15 mouse cellular contexts compared by ENCODE assay signal in genomic region chr6:146436916-146437496, GRCm38 (mm10).
DNase-seq lines count a peak whose midpoint lies in the region; ATAC-seq lines count a peak whose summit lies in the region.
"Had no signal": no experiment of that assay in that cellular context is flagged by ENCODE, and none has a peak within 500 bp of the region (broad histone marks: within the 10 kb centered on the region; RNA-seq: fewer than 3 reads in every experiment).

No protein-coding gene starts in this region.

- 60% methylated on average over 12 of the region's 12 CpGs for WGBS in heart, embryonic 11.5 days (ENCODE audit: insufficient replicate concordance)
- 54% methylated on average over 12 of the region's 12 CpGs for whole genome bisulfite sequencing in heart, embryonic 10.5 days

- no peaks in the 10 kb centered on the region for H3K36me3 ChIP-seq in heart, embryonic 11.5 days (ENCODE audit: control insufficient read depth, insufficient read depth, low read length)
- H3K36me3 ChIP-seq in heart, embryonic 10.5 days = no peaks in the 10 kb centered on the region
- H3K36me3 ChIP-seq: heart, embryonic 15.5 days; lung, embryonic 15.5 days had no signal

- no peaks in the 10 kb centered on the region for H3K27me3 ChIP-seq in heart, embryonic 11.5 days (ENCODE audit: control insufficient read depth, insufficient read depth, low read length)
- no peaks in the 10 kb centered on the region for H3K27me3 ChIP-seq in heart, embryonic 10.5 days (ENCODE audit: insufficient read depth, poor library complexity, severe bottlenecking)
- H3K27me3 ChIP-seq: forebrain, embryonic 13.5 days; heart, embryonic 15.5 days; lung, embryonic 15.5 days had no signal

- no peak overlapping the region for H3K4me3 ChIP-seq in heart, embryonic 11.5 days (ENCODE audit: low read depth, low read length)
- no peak overlapping the region for H3K4me3 ChIP-seq in heart, embryonic 10.5 days
- H3K4me3 ChIP-seq: forebrain, embryonic 13.5 days; heart, embryonic 15.5 days; lung, embryonic 15.5 days had no signal

- H3K4me2 ChIP-seq in heart, embryonic 11.5 days = no peak overlapping the region
- H3K4me2 ChIP-seq: forebrain, embryonic 13.5 days; heart, embryonic 15.5 days; lung, embryonic 15.5 days had no signal

- no peak overlapping the region for H3K9ac ChIP-seq in heart, embryonic 11.5 days (ENCODE audit: low read depth, low read length)
- H3K9ac ChIP-seq: forebrain, embryonic 13.5 days; heart, embryonic 15.5 days; lung, embryonic 15.5 days had no signal

- H3K27ac ChIP-seq in heart, embryonic 11.5 days (ENCODE audit: low read depth, low read length) = no peak overlapping the region
- no peak overlapping the region for H3K27ac ChIP-seq in heart, embryonic 10.5 days
- H3K27ac ChIP-seq: forebrain, embryonic 13.5 days; heart, embryonic 15.5 days; lung, embryonic 15.5 days had no signal

- H3K9me3 ChIP-seq in heart, embryonic 11.5 days (replicated peaks; ENCODE audit: control insufficient read depth, low read length) = no peaks in the 10 kb centered on the region
- no peaks in the 10 kb centered on the region for H3K9me3 ChIP-seq in heart, embryonic 10.5 days
- H3K9me3 ChIP-seq: forebrain, embryonic 13.5 days; heart, embryonic 15.5 days; lung, embryonic 15.5 days had no signal

- intact Hi-C loops in left cerebral cortex, postnatal 14 days (cut with DNase I) = no loop called here

- DNase-seq in heart, postnatal 4 days = peak; percentile 31
- peak; percentile 50 for DNase-seq in testis, postnatal 10 days (ENCODE audit: low spot score)
- DNase-seq in testis, postnatal 14 days (ENCODE audit: low spot score) = no peak
- no peak for DNase-seq in left cerebral cortex, postnatal 14 days (ENCODE audit: low spot score in 2 of 2)
- DNase-seq in heart, embryonic 10.5 days (ENCODE audit: low spot score) = no peak
- DNase-seq in urinary bladder, adult 18-20 months (ENCODE audit: low spot score in 2 of 2) = no peak
- DNase-seq: adrenal gland, adult 2 months; B cell, adult 2 months; gastrocnemius, postnatal 10 days had no signal

- H3K4me1 ChIP-seq in heart, embryonic 11.5 days (ENCODE audit: control insufficient read depth, insufficient read depth, low read length) = no peaks in the 10 kb centered on the region
- H3K4me1 ChIP-seq in heart, embryonic 10.5 days = peaks cover 14% of the 10 kb centered on the region
- H3K4me1 ChIP-seq: forebrain, embryonic 13.5 days; lung, embryonic 15.5 days had no signal

- ATAC-seq in heart, embryonic 11.5 days (replicated peaks; ENCODE audit: insufficient number of reproducible peaks, low FRiP score, low TSS enrichment) = no peak
- ATAC-seq in megakaryocyte progenitor cell, adult 5-6 weeks (replicated peaks; ENCODE audit: poor library complexity) = 0 out of 2 replicates have a peak, but pooled peaks have one; percentile 42
- ATAC-seq: forebrain, embryonic 13.5 days; intestine, postnatal 0 days had no signal

Comparison
In these comparisons a context has a peak if more than half of its experiments do, and no peak if none do; other contexts are left out.
1. DNase-seq: peak in heart, postnatal 4 days (single experiment) and testis, postnatal 10 days (single experiment); none in testis, postnatal 14 days (single experiment), left cerebral cortex, postnatal 14 days (0 of 2), heart, embryonic 10.5 days (single experiment) and urinary bladder, adult 18-20 months (0 of 2).